Mouse (Mus musculus) MN1 (cell line): ENCODE measurements around the gene Ccdc172.

Source experiments
- DNase-seq: peaks from one replicate; pipeline ENCODE4 v3.0.0-alpha.2; 2016; ENCODE audit warnings: low spot score

The Ccdc172 gene

GRCm38 (mm10) chr19:58571566-58571965 lies 59.8 kb downstream of the Ccdc172 start:
- DNase-seq, result no peak

GRCm38 (mm10) chr19:58572429-58573071 lies 60.8 kb downstream of the Ccdc172 start:
- DNase-seq, result no peak

- no peak for DNase-seq
These were observed 61.3 kb downstream of the Ccdc172 start for GRCm38 (mm10) chr19:58573072-58573438.

- no peak for DNase-seq
These were observed 70.2 kb downstream of the Ccdc172 start for GRCm38 (mm10) chr19:58582018-58582417.

- DNase-seq, result no peak
These were observed 71.2 kb downstream of the Ccdc172 start for GRCm38 (mm10) chr19:58582956-58583355.

- no peak for DNase-seq
These were observed 74.3 kb downstream of the Ccdc172 start for GRCm38 (mm10) chr19:58586046-58586445.

- DNase-seq, result no peak
These were observed 78.6 kb downstream of the Ccdc172 start for GRCm38 (mm10) chr19:58590251-58590936.

- DNase-seq, result no peak
These were observed 88.6 kb downstream of the Ccdc172 start for GRCm38 (mm10) chr19:58600381-58600780.
